Mouse (Mus musculus): Measurements from ENCODE around the gene Atxn7l2. TPM values are rescaled to one million over a fixed set of nuclear protein-coding genes. Genes with fewer than 3 reads are reported as not detected.

Gene Atxn7l2
- polyA plus RNA-seq, 1 experiment from 2014 or later: 28.9 TPM

- Histone ChIP-seq H3K4me2 (replicated peaks) (peak overlapping the region; percentile 93), H3K36me3 (no peaks in the 10 kb centered on the region), H3K4me1 (peaks cover 22% of the 10 kb centered on the region), H3K27me3 (peaks cover 19% of the 10 kb centered on the region), H3K4me3 (peak overlapping the region; percentile 84), H3K9ac (replicated peaks) (peak overlapping the region; percentile 80), H3K27ac (replicated peaks) (no peak overlapping the region), H3K9me3 (no peaks in the 10 kb centered on the region)
- WGBS: 62% methylated on average over 20 of the region's 20 CpGs
- 0 out of 2 replicates have a peak, but pooled peaks have one; percentile 12 for ATAC-seq (ENCODE audit: low FRiP score, low read depth)
Observed at GRCm38 (mm10) chr3:108187111-108187795, 23.5 kb downstream of the Atxn7l2 start.

GRCm38 (mm10) chr3:108186098-108187047 lies 24.4 kb downstream of the Atxn7l2 start, which contains the start of gene Amigo1:
TSS of gene Amigo1 (plus strand) at chr3:108186335.
- H3K36me3 ChIP-seq: no peaks in the 10 kb centered on the region
- ATAC-seq (ENCODE audit: low FRiP score, low read depth): peak; percentile 80
- WGBS: 4% methylated on average over 34 of the region's 100 CpGs
- peak within 1 kb of the TSS; percentile 93 for H3K4me2 ChIP-seq (replicated peaks)
- peak within 1 kb of the TSS; percentile 84 for H3K4me3 ChIP-seq
- H3K27ac ChIP-seq (replicated peaks): peak within 1 kb of the TSS; percentile 56
- peaks cover 22% of the 10 kb centered on the region for H3K4me1 ChIP-seq
- peak within 1 kb of the TSS; percentile 80 for H3K9ac ChIP-seq (replicated peaks)
- peaks cover 19% of the 10 kb centered on the region for H3K27me3 ChIP-seq
- no peaks in the 10 kb centered on the region for H3K9me3 ChIP-seq

- Histone ChIP-seq H3K4me1 (peaks cover 22% of the 10 kb centered on the region), H3K9ac (replicated peaks) (peak overlapping the region; percentile 80; the same call in 1 of the 2 replicates), H3K27ac (replicated peaks) (no peak overlapping the region), H3K36me3 (no peaks in the 10 kb centered on the region), H3K4me3 (peak overlapping the region; percentile 84), H3K4me2 (replicated peaks) (peak overlapping the region; percentile 93), H3K27me3 (peaks cover 19% of the 10 kb centered on the region), H3K9me3 (no peaks in the 10 kb centered on the region)
- ATAC-seq (ENCODE audit: low FRiP score, low read depth): no peak
- WGBS: 5% methylated on average over 16 of the region's 16 CpGs
Observed at GRCm38 (mm10) chr3:108185460-108186097, 25.2 kb downstream of the Atxn7l2 start.

- Histone ChIP-seq H3K4me2 (replicated peaks) (no peak overlapping the region), H3K4me3 (no peak overlapping the region), H3K4me1 (peaks cover 25% of the 10 kb centered on the region), H3K9me3 (no peaks in the 10 kb centered on the region), H3K9ac (replicated peaks) (no peak overlapping the region), H3K27me3 (peaks cover 19% of the 10 kb centered on the region), H3K27ac (replicated peaks) (no peak overlapping the region), H3K36me3 (no peaks in the 10 kb centered on the region)
- no peak for ATAC-seq (ENCODE audit: low FRiP score, low read depth)
- 79% methylated on average over 3 of the region's 3 CpGs for WGBS
Observed at GRCm38 (mm10) chr3:108184742-108185141, 26.0 kb downstream of the Atxn7l2 start.

GRCm38 (mm10) chr3:108180514-108180913 lies 30.2 kb downstream of the Atxn7l2 start:
- ATAC-seq (ENCODE audit: low FRiP score, low read depth): no peak
- 51% methylated on average over 2 of the region's 2 CpGs for WGBS
- no peak overlapping the region for H3K4me3 ChIP-seq
- no peak overlapping the region for H3K9ac ChIP-seq (replicated peaks)
- H3K4me2 ChIP-seq (replicated peaks): no peak overlapping the region
- no peaks in the 10 kb centered on the region for H3K9me3 ChIP-seq
- H3K36me3 ChIP-seq: no peaks in the 10 kb centered on the region
- H3K27ac ChIP-seq (replicated peaks): no peak overlapping the region
- H3K4me1 ChIP-seq: peaks cover 10% of the 10 kb centered on the region
- peaks cover 8% of the 10 kb centered on the region for H3K27me3 ChIP-seq

GRCm38 (mm10) chr3:108178756-108179715 lies 31.7 kb downstream of the Atxn7l2 start:
- no peaks in the 10 kb centered on the region for H3K36me3 ChIP-seq
- peaks cover 24% of the 10 kb centered on the region for H3K4me1 ChIP-seq
- H3K4me3 ChIP-seq: no peak overlapping the region
- H3K27me3 ChIP-seq: no peaks in the 10 kb centered on the region; the same call in 1 of the 2 replicates
- H3K4me2 ChIP-seq (replicated peaks): no peak overlapping the region
- H3K27ac ChIP-seq (replicated peaks): no peak overlapping the region
- no peaks in the 10 kb centered on the region for H3K9me3 ChIP-seq
- 83% methylated on average over 7 of the region's 7 CpGs for WGBS
- H3K9ac ChIP-seq (replicated peaks): no peak overlapping the region
- no peak for ATAC-seq (ENCODE audit: low FRiP score, low read depth)

GRCm38 (mm10) chr3:108174672-108175531 lies 35.8 kb downstream of the Atxn7l2 start:
- Histone ChIP-seq H3K27me3 (no peaks in the 10 kb centered on the region; the same call in 1 of the 2 replicates), H3K9me3 (no peaks in the 10 kb centered on the region), H3K4me3 (no peak overlapping the region), H3K4me1 (peaks cover 20% of the 10 kb centered on the region), H3K4me2 (replicated peaks) (peak overlapping the region; percentile 25; the same call in 1 of the 2 replicates), H3K36me3 (no peaks in the 10 kb centered on the region), H3K9ac (replicated peaks) (0 out of 2 replicates have a peak overlapping the region, but pooled peaks have one; percentile 34), H3K27ac (replicated peaks) (peak overlapping the region; percentile 74)
- 27% methylated on average over 14 of the region's 14 CpGs for WGBS
- ATAC-seq (ENCODE audit: low FRiP score, low read depth): peak; percentile 85

- Histone ChIP-seq H3K4me1 (peaks cover 49% of the 10 kb centered on the region), H3K9ac (replicated peaks) (no peak overlapping the region; the same call in 1 of the 2 replicates), H3K9me3 (no peaks in the 10 kb centered on the region), H3K4me2 (replicated peaks) (no peak overlapping the region), H3K36me3 (no peaks in the 10 kb centered on the region), H3K4me3 (no peak overlapping the region), H3K27me3 (no peaks in the 10 kb centered on the region; the same call in none of the 2 replicates), H3K27ac (replicated peaks) (no peak overlapping the region)
- no peak for ATAC-seq (ENCODE audit: low FRiP score, low read depth)
- WGBS: 45% methylated on average over 3 of the region's 3 CpGs
Observed at GRCm38 (mm10) chr3:108169199-108169598, 41.5 kb downstream of the Atxn7l2 start.

GRCm38 (mm10) chr3:108167499-108167898 lies 43.2 kb downstream of the Atxn7l2 start:
- no peak overlapping the region for H3K4me2 ChIP-seq (replicated peaks)
- peak overlapping the region; percentile 81; the same call in 1 of the 2 replicates for H3K27ac ChIP-seq (replicated peaks)
- H3K27me3 ChIP-seq: no peaks in the 10 kb centered on the region; the same call in 1 of the 2 replicates
- no peak overlapping the region for H3K4me3 ChIP-seq
- WGBS: 48% methylated on average over 14 of the region's 14 CpGs
- no peaks in the 10 kb centered on the region for H3K36me3 ChIP-seq
- peaks cover 47% of the 10 kb centered on the region for H3K4me1 ChIP-seq
- no peaks in the 10 kb centered on the region for H3K9me3 ChIP-seq
- H3K9ac ChIP-seq (replicated peaks): no peak overlapping the region
- 0 out of 2 replicates have a peak, but pooled peaks have one; percentile 27 for ATAC-seq (ENCODE audit: low FRiP score, low read depth)

All from midbrain, embryonic 12.5 days (tissue).